Mouse (Mus musculus) embryo, embryonic 10 days (tissue): ENCODE data around the gene Fuom.
"Not testable (repeated sequence)": the region's sequence is repeated elsewhere in the genome, so short reads cannot be mapped to it uniquely, and the experiment has no call there.

Experiments
- DNase-seq: peaks from one replicate; pipeline ENCODE4 v3.0.0-alpha.2; 2015; ENCODE audit warnings: low spot score

Fuom gene

GRCm38 (mm10) chr7:140101993-140102860 lies at the start of gene Fuom:
Gene Fuom, minus strand, starts transcription at chr7:140102441.
- DNase-seq, result peak; percentile 83

- no peak for DNase-seq
Measured at GRCm38 (mm10) chr7:140144550-140144949, 42.3 kb upstream of the Fuom start.

- peak; percentile 84 for DNase-seq
Measured at GRCm38 (mm10) chr7:140141350-140141749, 39.1 kb upstream of the Fuom start.

GRCm38 (mm10) chr7:140138021-140138310 lies 35.7 kb upstream of the Fuom start:
- no peak for DNase-seq

- peak; percentile 96 for DNase-seq
Measured at GRCm38 (mm10) chr7:140137135-140138020, 35.1 kb upstream of the Fuom start, which contains the start of gene Mtg1. Gene Mtg1, plus strand, starts transcription at chr7:140137564.

- DNase-seq, result no peak
Measured at GRCm38 (mm10) chr7:140135106-140135770, 33.0 kb upstream of the Fuom start.

- DNase-seq, result not testable (repeated sequence)
Measured at GRCm38 (mm10) chr7:140134033-140134432, 31.8 kb upstream of the Fuom start.

GRCm38 (mm10) chr7:140132184-140132583 lies 29.9 kb upstream of the Fuom start:
- not testable (repeated sequence) for DNase-seq

GRCm38 (mm10) chr7:140127911-140128310 lies 25.7 kb upstream of the Fuom start:
- DNase-seq, result no peak

- DNase-seq, result no peak
Measured at GRCm38 (mm10) chr7:140126934-140127333, 24.7 kb upstream of the Fuom start.

GRCm38 (mm10) chr7:140126022-140126350 lies 23.7 kb upstream of the Fuom start:
- no peak for DNase-seq

GRCm38 (mm10) chr7:140125278-140126021 lies 23.2 kb upstream of the Fuom start:
- DNase-seq, result peak; percentile 90

GRCm38 (mm10) chr7:140124382-140124781 lies 22.1 kb upstream of the Fuom start:
- no peak for DNase-seq

- DNase-seq, result no peak
Measured at GRCm38 (mm10) chr7:140122765-140123164, 20.5 kb upstream of the Fuom start.

GRCm38 (mm10) chr7:140121338-140121910 lies 19.2 kb upstream of the Fuom start:
- no peak for DNase-seq

- no peak for DNase-seq
Measured at GRCm38 (mm10) chr7:140120484-140120883, 18.2 kb upstream of the Fuom start.

GRCm38 (mm10) chr7:140116329-140117054 lies 14.3 kb upstream of the Fuom start, which contains the start of gene Echs1:
Gene Echs1, minus strand, starts transcription at chr7:140116476.
- DNase-seq, result peak; percentile 92

GRCm38 (mm10) chr7:140115583-140116328 lies 13.5 kb upstream of the Fuom start, which contains the start of gene Paox:
Gene Paox, plus strand, starts transcription at chr7:140115799.
- DNase-seq, result peak; percentile 64

GRCm38 (mm10) chr7:140111943-140112342 lies 9.7 kb upstream of the Fuom start:
- no peak for DNase-seq

- no peak for DNase-seq
Measured at GRCm38 (mm10) chr7:140104009-140104408, 1.8 kb upstream of the Fuom start.
